Mouse (Mus musculus) cortical plate, adult 2 months (tissue): ENCODE measurements around the gene Pga5. TPM values are rescaled to one million over a fixed set of nuclear protein-coding genes. Genes with fewer than 3 reads are reported as not detected.

Source experiments
- H3K27ac ChIP-seq: fragments of 200-500 bp; 2 replicates; pipeline ENCODE4 v1.5.1; 2012; ENCODE audit warnings: low read length, control low read depth, inconsistent platforms; ENCODE audit not compliant: insufficient read depth
- H3K4me1 ChIP-seq: fragments of 200-500 bp; 2 replicates; pipeline ENCODE4 v1.6.1; 2011; ENCODE audit warnings: low read length; ENCODE audit not compliant: control insufficient read depth, insufficient read depth
- H3K4me3 ChIP-seq: fragments of 200-500 bp; 2 replicates; pipeline ENCODE4 v1.5.1; 2011; ENCODE audit warnings: mild to moderate bottlenecking, low read length, control low read depth; ENCODE audit not compliant: insufficient read depth
- CTCF ChIP-seq: fragments of 200-500 bp; IDR thresholded peaks from 2 replicates; pipeline ENCODE4 v1.5.1; 2011; ENCODE audit warnings: mild to moderate bottlenecking, control low read depth, low read length; ENCODE audit not compliant: insufficient read depth; ENCODE audit errors: extremely low read depth
- POLR2A ChIP-seq: fragments of 200-500 bp; IDR thresholded peaks from 2 replicates; pipeline ENCODE4 v1.6.1; 2011; ENCODE audit warnings: mild to moderate bottlenecking, low read length, control low read depth; ENCODE audit not compliant: insufficient read depth; ENCODE audit errors: extremely low read depth
- polyA plus RNA-seq: library from polyadenylated mRNA; depleted of rRNA; stranded (reverse); fragments of >200 nt; gene quantifications from 2 replicates; pipeline ENCODE4 v1.2.3, GENCODE M21; 2012

Gene Pga5
- polyA plus RNA-seq, 1 experiment = not detected

GRCm38 (mm10) chr19:10692361-10692760 is 14.5 kb upstream of the Pga5 start:
- peaks cover 9% of the 10 kb centered on the region for H3K4me1 ChIP-seq

GRCm38 (mm10) chr19:10691660-10692059 is 13.8 kb upstream of the Pga5 start:
- Histone ChIP-seq H3K27ac (no peak overlapping the region), H3K4me1 (peaks cover 8% of the 10 kb centered on the region), H3K4me3 (no peak overlapping the region)
- TF ChIP-seq CTCF = no peak
- TF ChIP-seq POLR2A = no peak

More at GRCm38 (mm10) chr19:10692361-10692760, 14.5 kb upstream of the Pga5 start:
- H3K4me3 ChIP-seq = no peak overlapping the region
- no peak for TF ChIP-seq CTCF
- no peak for TF ChIP-seq POLR2A
- no peak overlapping the region for H3K27ac ChIP-seq

- no peak overlapping the region for H3K27ac ChIP-seq
- TF ChIP-seq CTCF (no peak), POLR2A (no peak)
- no peak overlapping the region for H3K4me3 ChIP-seq
- peaks cover 8% of the 10 kb centered on the region for H3K4me1 ChIP-seq
These were observed 13.2 kb upstream of the Pga5 start for GRCm38 (mm10) chr19:10691121-10691520.

GRCm38 (mm10) chr19:10690336-10690735 is 12.5 kb upstream of the Pga5 start:
- no peak for TF ChIP-seq CTCF
- TF ChIP-seq POLR2A = no peak
- no peak overlapping the region for H3K4me3 ChIP-seq
- H3K4me1 ChIP-seq = peaks cover 5% of the 10 kb centered on the region
- no peak overlapping the region for H3K27ac ChIP-seq

GRCm38 (mm10) chr19:10689470-10690166 is 11.7 kb upstream of the Pga5 start:
- peak overlapping the region; percentile 83 for H3K4me3 ChIP-seq
- TF ChIP-seq POLR2A = no peak
- no peak for TF ChIP-seq CTCF
- H3K4me1 ChIP-seq = peaks cover 5% of the 10 kb centered on the region
- H3K27ac ChIP-seq = peak overlapping the region; percentile 97

- TF ChIP-seq POLR2A (peak; percentile 90), CTCF (no peak)
- peaks cover 5% of the 10 kb centered on the region; the same call in 1 of the 2 replicates for H3K4me1 ChIP-seq
- H3K4me3 ChIP-seq = peak within 1 kb of the TSS; percentile 83
These were observed 10.9 kb upstream of the Pga5 start, which contains the start of gene Vps37c for GRCm38 (mm10) chr19:10688537-10689352. Gene Vps37c (plus strand): TSS chr19:10688735.

GRCm38 (mm10) chr19:10685727-10686126 is 7.9 kb upstream of the Pga5 start:
- TF ChIP-seq CTCF (no peak), POLR2A (no peak)
- H3K4me3 ChIP-seq = no peak overlapping the region
- H3K27ac ChIP-seq = no peak overlapping the region
- peaks cover 5% of the 10 kb centered on the region; the same call in 1 of the 2 replicates for H3K4me1 ChIP-seq

More at GRCm38 (mm10) chr19:10688537-10689352, 10.9 kb upstream of the Pga5 start, which contains the start of gene Vps37c:
- peak within 1 kb of the TSS; percentile 97 for H3K27ac ChIP-seq

- Histone ChIP-seq H3K4me1 (peaks cover 3% of the 10 kb centered on the region; the same call in 1 of the 2 replicates), H3K27ac (no peak overlapping the region), H3K4me3 (no peak overlapping the region)
- TF ChIP-seq CTCF = no peak
- no peak for TF ChIP-seq POLR2A
These were observed 7.2 kb upstream of the Pga5 start for GRCm38 (mm10) chr19:10685081-10685480.

- Histone ChIP-seq H3K4me1 (no peaks in the 10 kb centered on the region), H3K27ac (no peak overlapping the region), H3K4me3 (no peak overlapping the region)
- no peak for TF ChIP-seq CTCF
- TF ChIP-seq POLR2A = no peak
These were observed 3.7 kb upstream of the Pga5 start for GRCm38 (mm10) chr19:10681571-10681970.

GRCm38 (mm10) chr19:10678772-10679067 is 849 bp upstream of the Pga5 start:
- Histone ChIP-seq H3K4me1 (no peaks in the 10 kb centered on the region), H3K4me3 (no peak overlapping the region), H3K27ac (no peak overlapping the region)
- TF ChIP-seq POLR2A = no peak
- TF ChIP-seq CTCF = no peak
